Mouse (Mus musculus): ENCODE measurements at regions not wholly inside any gene's neighbourhood (a gene's known extent, or its start where the extent isn't known, plus 50 kb on each side); places are given as distances from the start of the nearest gene placed in this dataset.

DNA sequence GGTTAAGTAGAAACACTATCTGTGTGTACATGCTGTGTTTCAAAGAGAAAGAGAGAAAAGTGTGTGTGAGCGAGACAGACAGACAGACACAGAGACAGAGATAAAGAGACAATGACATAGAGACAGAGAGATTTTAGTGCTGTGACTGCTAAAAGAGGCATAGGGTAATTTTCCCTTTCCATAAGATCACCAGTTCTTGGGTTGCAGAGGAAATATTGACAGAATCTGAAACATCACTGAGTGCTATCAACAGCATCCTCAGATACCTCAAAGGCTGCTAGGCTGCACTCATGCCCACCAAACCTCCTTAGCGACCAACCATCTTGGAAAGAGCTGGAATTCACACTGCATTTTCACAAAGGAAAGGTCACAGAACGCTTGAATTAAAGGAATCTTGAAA, 93.6 kb downstream of the Nfkbiz start:
- Histone ChIP-seq H3K4me1 (ENCODE audit: control insufficient read depth, insufficient read depth, low read length) (no peaks in the 10 kb centered on the region), H3K4me3 (ENCODE audit: low read depth, low read length) (no peak overlapping the region), H3K36me3 (ENCODE audit: control insufficient read depth, insufficient read depth, low read length) (no peaks in the 10 kb centered on the region), H3K9me3 (replicated peaks; ENCODE audit: control insufficient read depth, low read length) (no peaks in the 10 kb centered on the region), H3K4me2 (ENCODE audit: low read length) (no peak overlapping the region), H3K27me3 (replicated peaks; ENCODE audit: control insufficient read depth, insufficient read depth, low read length) (no peaks in the 10 kb centered on the region), H3K9ac (ENCODE audit: low read length) (no peak overlapping the region), H3K27ac (ENCODE audit: low read depth, low read length) (no peak overlapping the region)
- DNase-seq (ENCODE audit: low spot score) (no peak), ATAC-seq (no peak)
- 87% methylated on average over 3 of the region's 3 CpGs for WGBS

DNA sequence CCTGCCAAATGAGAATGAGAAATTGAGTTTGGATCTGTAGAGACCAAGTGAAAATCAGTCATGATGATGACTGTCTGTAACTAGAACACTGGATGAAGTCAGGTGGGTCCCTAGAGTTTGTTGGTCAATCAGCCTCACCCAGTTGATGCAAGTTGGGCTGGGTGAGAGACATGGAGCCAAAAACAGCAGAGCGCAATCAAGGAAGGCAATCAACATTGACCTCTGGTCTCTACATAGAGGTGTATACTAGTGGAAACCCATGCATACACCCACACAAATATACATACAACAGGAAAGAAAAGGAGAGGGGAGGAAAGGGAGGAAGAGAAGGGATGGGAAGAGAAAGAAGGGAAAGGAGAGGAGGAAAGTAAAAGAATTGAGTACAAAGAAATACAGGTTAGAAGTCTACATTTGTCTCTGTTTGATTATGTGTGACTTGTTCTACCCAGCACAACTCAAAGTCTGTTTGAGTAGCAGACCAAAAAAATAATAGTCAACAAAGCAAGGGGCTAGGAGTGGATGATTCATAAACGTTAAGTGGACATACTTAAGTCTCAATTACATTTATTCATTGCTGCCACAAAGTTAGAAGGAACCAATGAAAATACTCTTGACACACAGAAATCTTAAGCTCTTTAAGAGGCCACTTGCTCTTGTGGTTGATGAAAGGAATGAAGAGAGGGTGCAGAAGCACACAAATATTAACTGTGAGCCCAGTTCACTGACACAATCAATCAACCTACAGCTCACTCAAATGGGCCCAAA, 97.4 kb downstream of the Nfkbiz start:
- H3K4me1 ChIP-seq (ENCODE audit: control insufficient read depth, insufficient read depth, low read length), result no peaks in the 10 kb centered on the region
- no peak overlapping the region for H3K4me3 ChIP-seq (ENCODE audit: low read depth, low read length)
- WGBS, result 83% methylated on average over 2 of the region's 2 CpGs
- H3K27me3 ChIP-seq (replicated peaks; ENCODE audit: control insufficient read depth, insufficient read depth, low read length), result no peaks in the 10 kb centered on the region
- ATAC-seq (no peak), DNase-seq (ENCODE audit: low spot score) (no peak)
- no peak overlapping the region for H3K4me2 ChIP-seq (ENCODE audit: low read length)
- no peak overlapping the region for H3K9ac ChIP-seq (ENCODE audit: low read length)
- no peaks in the 10 kb centered on the region for H3K9me3 ChIP-seq (replicated peaks; ENCODE audit: control insufficient read depth, low read length)
- H3K27ac ChIP-seq (ENCODE audit: low read depth, low read length), result no peak overlapping the region
- no peaks in the 10 kb centered on the region for H3K36me3 ChIP-seq (ENCODE audit: control insufficient read depth, insufficient read depth, low read length)

GRCm38 (mm10) chr16:55738741-55739140, 100.0 kb downstream of the Nfkbiz start:
- Histone ChIP-seq H3K27me3 (replicated peaks; ENCODE audit: control insufficient read depth, insufficient read depth, low read length) (no peaks in the 10 kb centered on the region), H3K9me3 (replicated peaks; ENCODE audit: control insufficient read depth, low read length) (no peaks in the 10 kb centered on the region), H3K27ac (ENCODE audit: low read depth, low read length) (no peak overlapping the region), H3K36me3 (ENCODE audit: control insufficient read depth, insufficient read depth, low read length) (no peaks in the 10 kb centered on the region), H3K4me2 (ENCODE audit: low read length) (no peak overlapping the region), H3K4me1 (ENCODE audit: control insufficient read depth, insufficient read depth, low read length) (no peaks in the 10 kb centered on the region), H3K9ac (ENCODE audit: low read length) (no peak overlapping the region), H3K4me3 (ENCODE audit: low read depth, low read length) (no peak overlapping the region)
- WGBS, result 93% methylated on average over 4 of the region's 4 CpGs
- DNase-seq (ENCODE audit: low spot score) (no peak), ATAC-seq (no peak)

DNA sequence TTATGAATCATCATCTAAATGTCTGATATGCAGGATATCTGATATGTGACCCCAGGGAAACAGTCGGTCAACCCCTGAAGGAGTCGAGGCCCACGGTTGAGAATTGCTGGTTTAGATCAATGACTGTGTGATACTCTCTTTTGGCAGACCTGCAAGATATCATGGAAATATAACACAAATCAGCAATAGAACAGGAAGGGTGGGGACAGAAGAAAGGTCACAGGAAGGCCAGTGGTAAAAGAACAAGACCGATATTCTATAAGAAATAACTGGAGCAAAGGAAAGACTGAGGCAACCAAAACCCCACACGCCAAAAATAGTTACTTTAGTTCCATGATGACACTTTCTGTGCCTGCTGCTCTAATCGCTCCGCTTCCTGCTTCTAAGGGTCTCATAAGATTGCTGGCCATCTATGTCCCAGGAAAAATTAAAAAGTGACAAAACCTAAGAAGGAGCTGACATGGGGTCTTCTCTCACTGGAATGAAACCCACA, 103.2 kb downstream of the Nfkbiz start:
- WGBS, result 97% methylated on average over 7 of the region's 7 CpGs
- H3K4me3 ChIP-seq (ENCODE audit: low read depth, low read length), result no peak overlapping the region

DNA sequence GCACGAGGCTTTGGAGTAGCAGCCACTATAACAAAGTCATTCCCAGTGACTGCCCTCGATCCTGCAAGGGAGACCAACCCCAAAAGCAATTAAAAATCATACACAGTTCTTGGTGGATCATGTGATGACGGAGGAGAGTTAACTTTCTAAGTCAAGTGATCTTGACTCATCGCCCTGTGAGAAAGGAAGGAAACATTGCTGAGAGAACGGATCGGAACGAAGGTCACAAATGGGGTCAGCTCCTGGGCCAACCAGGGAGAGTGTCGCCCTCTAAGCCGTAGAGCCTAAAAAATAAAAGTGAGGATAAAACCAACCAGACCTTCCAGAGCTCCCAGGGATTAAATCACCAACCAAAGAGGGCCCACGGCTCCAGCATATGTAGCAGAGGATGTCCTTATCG, 104.4 kb downstream of the Nfkbiz start:
- no peaks in the 10 kb centered on the region for H3K4me1 ChIP-seq (ENCODE audit: control insufficient read depth, insufficient read depth, low read length)
- no peaks in the 10 kb centered on the region for H3K36me3 ChIP-seq (ENCODE audit: control insufficient read depth, insufficient read depth, low read length)
- H3K4me2 ChIP-seq (ENCODE audit: low read length), result no peak overlapping the region
- no peak overlapping the region for H3K4me3 ChIP-seq (ENCODE audit: low read depth, low read length)
- H3K27ac ChIP-seq (ENCODE audit: low read depth, low read length), result no peak overlapping the region
- no peaks in the 10 kb centered on the region for H3K27me3 ChIP-seq (replicated peaks; ENCODE audit: control insufficient read depth, insufficient read depth, low read length)
- no peak overlapping the region for H3K9ac ChIP-seq (ENCODE audit: low read length)
- H3K9me3 ChIP-seq (replicated peaks; ENCODE audit: control insufficient read depth, low read length), result no peaks in the 10 kb centered on the region
- no peak for ATAC-seq
- 87% methylated on average over 11 of the region's 11 CpGs for WGBS
- no peak for DNase-seq (ENCODE audit: low spot score)

More for the DNA sequence above, 103.2 kb downstream of the Nfkbiz start:
- H3K27ac ChIP-seq (ENCODE audit: low read depth, low read length), result no peak overlapping the region
- no peaks in the 10 kb centered on the region for H3K27me3 ChIP-seq (replicated peaks; ENCODE audit: control insufficient read depth, insufficient read depth, low read length)
- H3K9me3 ChIP-seq (replicated peaks; ENCODE audit: control insufficient read depth, low read length), result no peaks in the 10 kb centered on the region
- DNase-seq (ENCODE audit: low spot score) (no peak), ATAC-seq (no peak)
- no peak overlapping the region for H3K9ac ChIP-seq (ENCODE audit: low read length)
- no peak overlapping the region for H3K4me2 ChIP-seq (ENCODE audit: low read length)
- H3K36me3 ChIP-seq (ENCODE audit: control insufficient read depth, insufficient read depth, low read length), result no peaks in the 10 kb centered on the region
- H3K4me1 ChIP-seq (ENCODE audit: control insufficient read depth, insufficient read depth, low read length), result no peaks in the 10 kb centered on the region

- 67% methylated on average over 4 of the region's 4 CpGs for WGBS
- no peak overlapping the region for H3K4me2 ChIP-seq (ENCODE audit: low read length)
- H3K4me3 ChIP-seq (ENCODE audit: low read depth, low read length), result no peak overlapping the region
- ATAC-seq (no peak), DNase-seq (ENCODE audit: low spot score) (no peak)
- no peaks in the 10 kb centered on the region for H3K27me3 ChIP-seq (replicated peaks; ENCODE audit: control insufficient read depth, insufficient read depth, low read length)
- H3K36me3 ChIP-seq (ENCODE audit: control insufficient read depth, insufficient read depth, low read length), result no peaks in the 10 kb centered on the region
- no peak overlapping the region for H3K27ac ChIP-seq (ENCODE audit: low read depth, low read length)
- no peak overlapping the region for H3K9ac ChIP-seq (ENCODE audit: low read length)
- H3K4me1 ChIP-seq (ENCODE audit: control insufficient read depth, insufficient read depth, low read length), result no peaks in the 10 kb centered on the region
- H3K9me3 ChIP-seq (replicated peaks; ENCODE audit: control insufficient read depth, low read length), result no peaks in the 10 kb centered on the region
Observed at GRCm38 (mm10) chr16:55733751-55734150, 104.9 kb downstream of the Nfkbiz start.

GRCm38 (mm10) chr16:55731003-55731402, 107.7 kb downstream of the Nfkbiz start:
- Histone ChIP-seq H3K9me3 (replicated peaks; ENCODE audit: control insufficient read depth, low read length) (no peaks in the 10 kb centered on the region), H3K36me3 (ENCODE audit: control insufficient read depth, insufficient read depth, low read length) (no peaks in the 10 kb centered on the region), H3K4me2 (ENCODE audit: low read length) (no peak overlapping the region), H3K27ac (ENCODE audit: low read depth, low read length) (no peak overlapping the region), H3K9ac (ENCODE audit: low read length) (no peak overlapping the region), H3K4me3 (ENCODE audit: low read depth, low read length) (no peak overlapping the region), H3K4me1 (ENCODE audit: control insufficient read depth, insufficient read depth, low read length) (no peaks in the 10 kb centered on the region), H3K27me3 (replicated peaks; ENCODE audit: control insufficient read depth, insufficient read depth, low read length) (no peaks in the 10 kb centered on the region)
- DNase-seq (ENCODE audit: low spot score) (no peak), ATAC-seq (no peak)
- 80% methylated on average over 8 of the region's 8 CpGs for WGBS

- H3K9me3 ChIP-seq (replicated peaks; ENCODE audit: control insufficient read depth, low read length), result no peaks in the 10 kb centered on the region
- no peak overlapping the region for H3K27ac ChIP-seq (ENCODE audit: low read depth, low read length)
- no peaks in the 10 kb centered on the region for H3K4me1 ChIP-seq (ENCODE audit: control insufficient read depth, insufficient read depth, low read length)
- 76% methylated on average over 3 of the region's 3 CpGs for WGBS
- H3K4me3 ChIP-seq (ENCODE audit: low read depth, low read length), result no peak overlapping the region
- no peak overlapping the region for H3K4me2 ChIP-seq (ENCODE audit: low read length)
- no peak overlapping the region for H3K9ac ChIP-seq (ENCODE audit: low read length)
- H3K36me3 ChIP-seq (ENCODE audit: control insufficient read depth, insufficient read depth, low read length), result no peaks in the 10 kb centered on the region
- DNase-seq (ENCODE audit: low spot score) (no peak), ATAC-seq (no peak)
- H3K27me3 ChIP-seq (replicated peaks; ENCODE audit: control insufficient read depth, insufficient read depth, low read length), result no peaks in the 10 kb centered on the region
Observed at GRCm38 (mm10) chr16:55726538-55726937, 112.2 kb downstream of the Nfkbiz start.

DNA sequence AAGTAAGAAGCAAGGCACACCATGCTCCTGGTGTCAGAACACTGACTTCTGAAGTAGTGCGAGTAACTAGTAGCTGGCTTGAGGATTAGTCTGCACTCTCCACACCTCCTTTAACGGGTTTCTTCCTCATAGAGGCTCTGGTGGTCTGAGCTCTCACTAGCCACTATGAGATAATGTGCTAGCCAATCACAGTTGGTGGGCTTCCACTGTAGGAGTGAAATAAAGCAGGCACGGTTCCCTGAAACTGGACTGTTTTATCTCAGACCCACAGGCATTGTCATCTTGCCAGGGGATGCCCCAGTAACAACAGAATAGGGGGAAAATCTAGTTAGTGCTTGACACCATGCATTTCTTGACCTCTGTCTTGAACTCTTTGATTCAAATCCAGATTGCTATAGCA, 118.3 kb downstream of the Nfkbiz start:
- Histone ChIP-seq H3K9me3 (replicated peaks; ENCODE audit: control insufficient read depth, low read length) (no peaks in the 10 kb centered on the region), H3K4me2 (ENCODE audit: low read length) (no peak overlapping the region), H3K4me1 (ENCODE audit: control insufficient read depth, insufficient read depth, low read length) (no peaks in the 10 kb centered on the region), H3K36me3 (ENCODE audit: control insufficient read depth, insufficient read depth, low read length) (no peaks in the 10 kb centered on the region), H3K9ac (ENCODE audit: low read length) (no peak overlapping the region), H3K4me3 (ENCODE audit: low read depth, low read length) (no peak overlapping the region), H3K27ac (ENCODE audit: low read depth, low read length) (no peak overlapping the region), H3K27me3 (replicated peaks; ENCODE audit: control insufficient read depth, insufficient read depth, low read length) (no peaks in the 10 kb centered on the region)
- 54% methylated on average over 3 of the region's 3 CpGs for WGBS
- DNase-seq (ENCODE audit: low spot score) (no peak), ATAC-seq (no peak)
